Comparison of ENCODE assay signal across 13 mouse cellular contexts in genomic region chr13:113600531-113601463, GRCm38 (mm10). TPM values are rescaled to one million over a fixed set of nuclear protein-coding genes. Genes with fewer than 3 reads are reported as not detected.
DNase-seq lines count a peak whose midpoint lies in the region; TF ChIP-seq lines count a peak whose summit lies in the region.
"Had no signal": no experiment of that assay in that cellular context is flagged by ENCODE, and none has a peak within 500 bp of the region (broad histone marks: within the 10 kb centered on the region; RNA-seq: fewer than 3 reads in every experiment).

No protein-coding gene starts in this region.

- H3K79me2 ChIP-seq in macrophage (ENCODE audit: inconsistent target), result peaks cover 100% of the 10 kb centered on the region

- 37% methylated on average over 18 of the region's 18 CpGs for WGBS in bone marrow, adult 2 months
- 36% methylated on average over 18 of the region's 18 CpGs for WGBS in macrophage (ENCODE audit: missing documents)

- no peak for TF ChIP-seq POLR2A in bone marrow, adult 2 months (IDR thresholded peaks at IDR 0.05; ENCODE audit: borderline replicate concordance, control insufficient read depth, low read depth, low read length)

- TF ChIP-seq CTCF in bone marrow, adult 2 months (IDR thresholded peaks at IDR 0.05; ENCODE audit: control insufficient read depth, insufficient read depth, low read length), result no peak

- no peak overlapping the region for H3K4me3 ChIP-seq in bone marrow, adult 2 months (replicated peaks; ENCODE audit: control insufficient read depth, low read depth, low read length)
- no peak overlapping the region for H3K4me3 ChIP-seq in macrophage (ENCODE audit: inconsistent target)

- H3K27ac ChIP-seq in bone marrow, adult 2 months (ENCODE audit: control insufficient read depth, insufficient read depth, low read depth, low read length, poor library complexity), result peak overlapping the region; percentile 88
- peak overlapping the region; percentile 80 for H3K27ac ChIP-seq in macrophage
- H3K27ac ChIP-seq: liver, embryonic 14.5 days had no signal

- peaks cover 7% of the 10 kb centered on the region; the same call in 1 of the 2 replicates for H3K4me1 ChIP-seq in bone marrow, adult 2 months (ENCODE audit: control insufficient read depth, insufficient read depth, low read length)

- DNase-seq in kidney, adult 18-20 months, result peak; percentile 9
- DNase-seq in kidney, postnatal 10 days, result no peak
- DNase-seq in CD4-positive helper T cell, adult 2 months (ENCODE audit: low read depth, low spot score), result peak; percentile 71
- no peak for DNase-seq in yolk sac, embryonic 10.5 days (ENCODE audit: low spot score)
- no peak for DNase-seq in MN1 (ENCODE audit: low spot score)
- DNase-seq in right cerebral cortex, postnatal 25 days, result no peak
- DNase-seq: cerebellum, adult 11-12 months; gastrocnemius, postnatal 36 days; layer of hippocampus, postnatal 36 days; thymus, postnatal 36 days had no signal

- no peaks in the 10 kb centered on the region for H3K36me3 ChIP-seq in macrophage (ENCODE audit: inconsistent target)

RNA-seq across cellular contexts. Expression of gene Snx18, which starts 17.6 kb away (rescaled TPM):
- polyA plus RNA-seq in bone marrow, adult 2 months (2011; ENCODE audit: insufficient read depth, insufficient read length, low replicate concordance, missing spikeins), result 9.0 and 22.1 TPM in 2 replicates
- total RNA-seq in macrophage (2018; cell fraction: chromatin; rRNA removed), result 100 to 1,000 TPM in 15 of 26 experiments, 10 to 100 TPM in 11; 32.0 to 306 (median 123) TPM
- 100 to 1,000 TPM in 8 of 26 experiments, 10 to 100 TPM in 18; 29.3 to 200 (median 49.8) TPM for total RNA-seq in macrophage (2018; cell fraction: cytosol; rRNA removed)
- 100 to 1,000 TPM in 19 of 26 experiments, 10 to 100 TPM in 7; 49.0 to 321 (median 163) TPM for total RNA-seq in macrophage (2018; cell fraction: nucleus; rRNA removed)
- polyA plus RNA-seq in macrophage (2018), result 25.5 to 41.4 TPM (median 28.7 TPM) in 3 replicates

Comparison
In these comparisons a context has a peak if more than half of its experiments do, and no peak if none do; other contexts are left out.
1. DNase-seq: peak in kidney, adult 18-20 months (single experiment) and CD4-positive helper T cell, adult 2 months (single experiment); none in kidney, postnatal 10 days (single experiment), yolk sac, embryonic 10.5 days (single experiment), MN1 (single experiment) and right cerebral cortex, postnatal 25 days (single experiment).